Mouse (Mus musculus) layer of hippocampus, postnatal 25 days (tissue): ENCODE data around the gene Slc46a2. TPM values are rescaled to one million over a fixed set of nuclear protein-coding genes. Genes with fewer than 3 reads are reported as not detected.
A peak's percentile ranks its signal among the peaks of the same experiment; 100 is the strongest.

Source experiments
- DNase-seq, 2 experiments: peaks; one replicate each; pipeline ENCODE4 v3.0.0; 2022; ENCODE audit warnings: mixed read lengths in 2 of 2, low spot score in 1 of 2; ENCODE audit errors: extremely low spot score in 1 of 2
- total RNA-seq, 2 experiments: library from RNA; stranded (reverse); gene quantifications; 2 replicates each; pipeline ENCODE4 v1.2.3; 2021

The Slc46a2 gene
- total RNA-seq, 2 experiments from 2014 or later = not detected

GRCm38 (mm10) chr4:59892731-59893130 is 22.1 kb downstream of the Slc46a2 start:
- DNase-seq = no peak

GRCm38 (mm10) chr4:59891723-59892416 is 23.0 kb downstream of the Slc46a2 start:
- DNase-seq = no peak

- DNase-seq = no peak
These were observed 24.7 kb downstream of the Slc46a2 start for GRCm38 (mm10) chr4:59890086-59890600.

GRCm38 (mm10) chr4:59888014-59888413 is 26.8 kb downstream of the Slc46a2 start:
- no peak for DNase-seq

GRCm38 (mm10) chr4:59887011-59887410 is 27.8 kb downstream of the Slc46a2 start:
- DNase-seq = no peak

GRCm38 (mm10) chr4:59886281-59886680 is 28.6 kb downstream of the Slc46a2 start:
- no peak for DNase-seq

- DNase-seq = no peak
These were observed 30.6 kb downstream of the Slc46a2 start for GRCm38 (mm10) chr4:59884136-59884696.

- DNase-seq = no peak
These were observed 33.6 kb downstream of the Slc46a2 start for GRCm38 (mm10) chr4:59881210-59881609.

- no peak for DNase-seq
These were observed 34.1 kb downstream of the Slc46a2 start for GRCm38 (mm10) chr4:59880725-59881124.

GRCm38 (mm10) chr4:59879444-59879843 is 35.4 kb downstream of the Slc46a2 start:
- DNase-seq = no peak

GRCm38 (mm10) chr4:59878595-59878994 is 36.3 kb downstream of the Slc46a2 start:
- DNase-seq = no peak

- DNase-seq = no peak
These were observed 37.8 kb downstream of the Slc46a2 start for GRCm38 (mm10) chr4:59877025-59877424.

- no peak for DNase-seq
These were observed 38.3 kb downstream of the Slc46a2 start for GRCm38 (mm10) chr4:59876570-59876969.

- no peak for DNase-seq
These were observed 41.0 kb downstream of the Slc46a2 start for GRCm38 (mm10) chr4:59873830-59874229.

GRCm38 (mm10) chr4:59873240-59873639 is 41.6 kb downstream of the Slc46a2 start:
- no peak for DNase-seq

- DNase-seq = peak; percentile 65 to 88
These were observed 43.8 kb downstream of the Slc46a2 start for GRCm38 (mm10) chr4:59870859-59871591.

GRCm38 (mm10) chr4:59870433-59870832 is 44.4 kb downstream of the Slc46a2 start:
- no peak for DNase-seq

GRCm38 (mm10) chr4:59869488-59870057 is 45.3 kb downstream of the Slc46a2 start:
- no peak for DNase-seq

GRCm38 (mm10) chr4:59868086-59868485 is 46.8 kb downstream of the Slc46a2 start:
- DNase-seq = no peak

GRCm38 (mm10) chr4:59863869-59864268 is 51.0 kb downstream of the Slc46a2 start:
- no peak for DNase-seq

- DNase-seq = no peak
These were observed 52.5 kb downstream of the Slc46a2 start for GRCm38 (mm10) chr4:59862335-59862734.
